Mouse (Mus musculus) left cerebral cortex, adult 2 months (tissue): ENCODE data around the gene Hist1h2be. TPM values are rescaled to one million over a fixed set of nuclear protein-coding genes. Genes with fewer than 3 reads are reported as not detected.
A peak's percentile ranks its signal among the peaks of the same experiment; 100 is the strongest.

Source experiments
- DNase-seq, 2 experiments: peaks; one replicate each; pipeline ENCODE4 v3.0.0; 2021 to 2022; ENCODE audit warnings: low spot score in 2 of 2, mixed read lengths in 1 of 2; ENCODE audit errors: extremely low spot score in 1 of 2
- H3K27ac ChIP-seq: fragments of 200-600 bp; 2 replicates; pipeline ENCODE4 v1.8.1; 2022
- H3K4me3 ChIP-seq: fragments of 200-600 bp; 2 replicates; pipeline ENCODE4 v1.8.1; 2022
- CTCF ChIP-seq: fragments of 200-600 bp; IDR thresholded peaks from 2 replicates; pipeline ENCODE4 v1.8.1; 2022; ENCODE audit warnings: antibody characterized with exemption, mild to moderate bottlenecking, moderate library complexity
- intact Hi-C: fragments of 180-260 bp; cut with DNase I; formaldehyde crosslinking; loops from one replicate; pipeline ENCODE4 v1.15.1; 2025
- total RNA-seq, 2 experiments: library from RNA; stranded (reverse); gene quantifications; 2 replicates each; pipeline ENCODE4 v1.2.3; 2021

Hist1h2be gene
- total RNA-seq, 2 experiments from 2014 or later = 5.4 to 7.9 TPM

GRCm38 (mm10) chr13:23586940-23587225 lies 34.0 kb downstream of the Hist1h2be start:
- no peak for TF ChIP-seq CTCF
- DNase-seq = no peak
- Histone ChIP-seq H3K4me3 (no peak overlapping the region), H3K27ac (no peak overlapping the region)
- intact Hi-C loops = loop anchor here (2.0 to 10.0 kb wide), 3 partner anchors 34 to 1802 kb away; partner anchors contain the start of genes Hist1h1b, Hist1h2an, Hist1h2bc and Hist1h2be

- H3K27ac ChIP-seq = peak overlapping the region; percentile 33; the same call in 1 of the 2 replicates
- DNase-seq = no peak
- no peak for TF ChIP-seq CTCF
- peak overlapping the region; percentile 67 for H3K4me3 ChIP-seq
- intact Hi-C loops = loop anchor here (2.0 to 10.0 kb wide), 3 partner anchors 34 to 1802 kb away; partner anchors contain the start of genes Hist1h1b, Hist1h2an, Hist1h2bc and Hist1h2be
Measured at GRCm38 (mm10) chr13:23586099-23586939, 34.6 kb downstream of the Hist1h2be start.

- Histone ChIP-seq H3K27ac (peak overlapping the region; percentile 82), H3K4me3 (peak overlapping the region; percentile 67)
- DNase-seq = peak; percentile 57 to 78
- intact Hi-C loops = loop anchor here (2.0 to 10.0 kb wide), 3 partner anchors 35 to 1801 kb away; partner anchors contain the start of genes Hist1h1b, Hist1h2an, Hist1h2bc and Hist1h2be
Measured at GRCm38 (mm10) chr13:23585442-23586098, 35.4 kb downstream of the Hist1h2be start.

GRCm38 (mm10) chr13:23585029-23585441 lies 35.9 kb downstream of the Hist1h2be start:
- DNase-seq = peak; percentile 65 to 66
- intact Hi-C loops = loop anchor here (10.0 kb wide), 1 partner anchor 1800 kb away; the partner anchor contains the start of genes Hist1h1b, Hist1h2an, Hist1h2bp and Hist1h3i
- Histone ChIP-seq H3K27ac (peak overlapping the region; percentile 82), H3K4me3 (peak overlapping the region; percentile 67)
- TF ChIP-seq CTCF = no peak

GRCm38 (mm10) chr13:23584331-23584730 lies 36.6 kb downstream of the Hist1h2be start:
- intact Hi-C loops = loop anchor here (5.0 to 10.0 kb wide), 4 partner anchors 113 to 1867 kb away; partner anchors contain the start of genes Hist1h1a, Hist1h1b, Hist1h1t and Hist1h2ai
- Histone ChIP-seq H3K4me3 (peak overlapping the region; percentile 67), H3K27ac (peak overlapping the region; percentile 82)
- no peak for TF ChIP-seq CTCF
- no peak for DNase-seq

GRCm38 (mm10) chr13:23583387-23584068 lies 37.4 kb downstream of the Hist1h2be start:
- Histone ChIP-seq H3K27ac (peak overlapping the region; percentile 24; the same call in 1 of the 2 replicates), H3K4me3 (no peak overlapping the region)
- intact Hi-C loops = loop anchor here (2.0 to 10.0 kb wide), 5 partner anchors 114 to 1866 kb away; partner anchors contain the start of genes Hist1h1a, Hist1h1b, Hist1h1t and Hist1h2ai
- no peak for TF ChIP-seq CTCF
- no peak for DNase-seq

GRCm38 (mm10) chr13:23582219-23583056 lies 38.5 kb downstream of the Hist1h2be start:
- TF ChIP-seq CTCF = no peak
- intact Hi-C loops = loop anchor here (2.0 to 10.0 kb wide), 5 partner anchors 115 to 1865 kb away; partner anchors contain the start of genes Hist1h1a, Hist1h1b, Hist1h1t and Hist1h2ai
- Histone ChIP-seq H3K27ac (peak overlapping the region; percentile 80), H3K4me3 (peak overlapping the region; percentile 76)
- DNase-seq = no peak

- no peak for TF ChIP-seq CTCF
- peak; percentile 96 to 97 for DNase-seq
- intact Hi-C loops = loop anchor here (2.0 to 10.0 kb wide), 5 partner anchors 116 to 1864 kb away; partner anchors contain the start of genes Hist1h1a, Hist1h1b, Hist1h1t and Hist1h2ai
- peak within 1 kb of the TSS; percentile 80 for H3K27ac ChIP-seq
- peak within 1 kb of the TSS; percentile 76 for H3K4me3 ChIP-seq
Measured at GRCm38 (mm10) chr13:23581408-23582218, 39.3 kb downstream of the Hist1h2be start, which contains the start of gene Hist1h4d. Gene Hist1h4d, plus strand, starts transcription at chr13:23581598.

- intact Hi-C loops = no loop called here
- no peak for TF ChIP-seq CTCF
Measured at GRCm38 (mm10) chr13:23577835-23578234, 43.1 kb downstream of the Hist1h2be start.

More at GRCm38 (mm10) chr13:23577835-23578234, 43.1 kb downstream of the Hist1h2be start:
- Histone ChIP-seq H3K4me3 (no peak overlapping the region), H3K27ac (no peak overlapping the region)
- no peak for DNase-seq
